Mouse (Mus musculus): ENCODE data around the gene Cd86. TPM values are rescaled to one million over a fixed set of nuclear protein-coding genes. Genes with fewer than 3 reads are reported as not detected.

Gene Cd86
- 1 to 10 TPM; 1.7 to 1.9 TPM for total RNA-seq (2021)

GRCm38 (mm10) chr16:36665782-36666181 is at the start of gene Cd86:
Gene Cd86, minus strand, starts transcription at chr16:36666081.
- DNase-seq (ENCODE audit: low spot score in 2 of 2) = peak in 1 of 2 experiments; percentile 18
- intact Hi-C loops (cut with DNase I) = no loop called here

DNA sequence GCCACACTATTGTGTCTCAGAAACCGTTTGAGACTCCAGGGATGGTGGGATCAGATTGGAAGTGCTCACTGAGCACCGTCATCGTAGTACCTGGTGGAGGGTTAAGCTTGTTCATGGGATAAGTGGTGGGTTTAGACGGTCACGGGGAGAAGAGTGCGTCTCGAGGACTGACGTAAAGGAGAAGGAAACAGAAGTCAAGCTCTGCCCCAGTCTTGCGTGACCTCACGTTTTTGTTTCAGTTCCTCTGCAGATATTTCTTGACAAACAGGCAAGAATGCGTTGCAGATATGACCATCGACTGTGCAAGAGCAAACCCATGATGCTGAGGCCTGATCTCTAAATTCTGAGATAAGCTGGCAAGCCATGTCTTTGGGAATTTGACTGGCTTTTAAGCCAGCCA is 45.9 kb upstream of the Cd86 start:
- DNase-seq (ENCODE audit: low spot score in 2 of 2) = no peak
- intact Hi-C loops (cut with DNase I) = no loop called here

GRCm38 (mm10) chr16:36710794-36711193 is 44.9 kb upstream of the Cd86 start:
- no peak for DNase-seq (ENCODE audit: low spot score in 2 of 2)
- intact Hi-C loops (cut with DNase I) = no loop called here

DNA sequence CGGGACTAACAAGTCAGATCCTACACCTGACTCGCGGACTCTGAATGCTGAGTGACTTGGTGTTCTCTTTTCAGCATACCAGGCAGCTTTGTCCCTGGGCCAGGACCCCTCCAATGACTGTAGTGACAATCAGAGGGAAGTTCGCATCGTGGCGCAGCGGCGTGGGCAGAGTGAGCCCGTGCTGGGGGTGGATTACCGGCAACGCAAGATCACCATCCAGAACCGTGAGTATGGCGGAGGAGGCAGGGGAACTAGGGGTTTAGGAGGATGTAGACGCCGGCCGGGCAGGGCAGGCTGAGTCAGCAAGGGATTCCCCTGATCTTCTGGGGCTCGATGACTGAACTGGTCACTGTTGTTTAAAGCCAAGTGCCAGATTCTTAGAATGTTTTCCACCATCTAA is 43.5 kb upstream of the Cd86 start:
- DNase-seq (ENCODE audit: low spot score in 2 of 2) = no peak
- intact Hi-C loops (cut with DNase I) = no loop called here

- no peak for DNase-seq (ENCODE audit: low spot score in 2 of 2)
- intact Hi-C loops (cut with DNase I) = no loop called here
These were observed 42.9 kb upstream of the Cd86 start for GRCm38 (mm10) chr16:36708751-36709150.

GRCm38 (mm10) chr16:36707702-36708423 is 42.0 kb upstream of the Cd86 start:
- no peak for DNase-seq (ENCODE audit: low spot score in 2 of 2)
- intact Hi-C loops (cut with DNase I) = no loop called here

DNA sequence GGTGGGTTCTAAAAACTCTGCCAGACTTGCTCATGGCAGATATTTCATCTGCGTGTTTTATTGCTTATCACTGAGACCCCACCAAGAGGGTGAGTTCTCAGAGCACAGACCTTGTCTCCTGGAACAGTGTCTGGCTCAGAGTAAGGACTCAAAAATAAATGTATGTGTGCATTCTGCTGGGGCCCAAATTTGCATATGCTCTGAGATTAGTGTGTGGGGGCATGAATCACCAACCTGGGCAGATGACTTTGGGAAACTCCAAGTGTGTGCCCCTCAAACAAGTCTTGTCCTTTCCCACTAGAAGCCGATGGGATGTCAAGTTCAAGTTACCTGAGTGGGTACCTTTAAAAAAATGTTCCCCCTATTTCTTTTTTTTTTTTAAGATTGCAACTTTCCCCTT is 34.6 kb upstream of the Cd86 start:
- DNase-seq (ENCODE audit: low spot score in 2 of 2) = no peak
- intact Hi-C loops (cut with DNase I) = no loop called here

DNA sequence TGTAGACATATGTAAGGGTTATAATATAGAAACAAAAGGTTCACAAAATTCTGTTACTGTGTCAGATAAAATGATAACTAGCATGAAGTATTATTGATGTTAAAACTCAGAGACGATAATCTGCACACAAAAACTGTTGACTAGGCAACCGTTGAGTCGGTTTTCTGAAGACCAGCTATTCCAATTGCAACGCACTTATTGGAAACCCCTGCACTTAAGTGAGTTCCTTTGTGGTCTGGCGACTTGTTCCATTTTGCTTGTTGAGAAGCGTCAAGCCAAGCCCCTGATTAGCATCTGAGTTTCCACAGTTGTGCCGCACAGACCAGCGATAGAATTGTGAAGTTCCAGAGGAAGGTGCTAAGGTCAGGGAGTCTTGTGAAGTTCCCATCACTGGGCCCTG is 31.4 kb upstream of the Cd86 start:
- intact Hi-C loops (cut with DNase I) = no loop called here

DNA sequence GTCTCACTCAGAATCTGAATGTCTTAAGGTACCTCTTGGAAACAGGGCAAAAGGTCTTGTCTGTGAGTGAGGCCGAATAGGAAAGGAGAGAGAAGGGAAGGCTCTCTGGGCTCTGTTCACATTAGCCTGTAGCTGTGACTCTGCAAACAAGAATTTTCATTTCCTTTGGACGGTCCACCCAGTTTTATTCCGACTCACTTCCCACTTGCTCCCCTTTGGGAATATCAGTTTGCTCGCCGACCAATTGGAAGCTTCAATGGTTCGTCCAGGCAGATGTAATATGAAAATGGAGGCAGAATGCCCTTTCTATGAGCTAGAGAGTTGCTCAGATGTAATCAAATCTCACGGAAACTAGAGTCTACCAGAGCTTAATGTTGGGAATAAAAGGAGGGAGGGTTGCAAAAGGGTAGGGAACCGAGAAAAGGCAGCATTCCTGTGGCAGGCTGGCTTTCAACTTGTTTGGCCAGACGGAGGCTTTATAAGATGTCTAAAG is 29.0 kb upstream of the Cd86 start:
- intact Hi-C loops (cut with DNase I) = no loop called here
- DNase-seq (ENCODE audit: low spot score in 2 of 2) = no peak

More for the DNA sequence above, 31.4 kb upstream of the Cd86 start:
- no peak for DNase-seq (ENCODE audit: low spot score in 2 of 2)

- no peak for DNase-seq (ENCODE audit: low spot score in 2 of 2)
- intact Hi-C loops (cut with DNase I) = no loop called here
These were observed 28.0 kb upstream of the Cd86 start, which contains the start of gene Ildr1 for GRCm38 (mm10) chr16:36693818-36694413. Gene Ildr1, plus strand, starts transcription at chr16:36693978.

- intact Hi-C loops (cut with DNase I) = no loop called here
These were observed 25.6 kb upstream of the Cd86 start for GRCm38 (mm10) chr16:36691484-36691883.

DNA sequence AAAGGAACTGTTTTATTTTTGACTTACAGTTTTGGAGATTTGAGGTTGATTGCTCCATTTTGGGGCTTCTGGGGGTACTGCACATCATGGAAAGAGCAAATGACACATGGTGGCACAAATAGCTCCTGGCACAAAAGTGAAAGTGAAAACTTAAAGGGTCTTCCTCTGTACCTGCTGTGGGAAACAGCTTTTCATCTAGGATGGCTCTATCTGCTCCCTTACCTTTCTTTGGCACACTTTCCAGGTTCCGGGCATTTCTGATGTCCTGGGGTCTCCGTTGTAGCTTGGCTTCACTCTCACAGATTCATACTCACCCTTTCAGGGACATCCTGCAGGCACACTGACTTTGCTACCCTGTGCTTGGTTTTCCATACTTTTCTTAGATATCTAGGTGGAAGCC is 22.2 kb upstream of the Cd86 start:
- intact Hi-C loops (cut with DNase I) = no loop called here
- no peak for DNase-seq (ENCODE audit: low spot score in 2 of 2)

More at GRCm38 (mm10) chr16:36691484-36691883, 25.6 kb upstream of the Cd86 start:
- DNase-seq (ENCODE audit: low spot score in 2 of 2) = no peak

GRCm38 (mm10) chr16:36684325-36684918 is 18.5 kb upstream of the Cd86 start:
- intact Hi-C loops (cut with DNase I) = no loop called here
- peak in 1 of 2 experiments; percentile 25 for DNase-seq (ENCODE audit: low spot score in 2 of 2)

GRCm38 (mm10) chr16:36681829-36682228 is 15.9 kb upstream of the Cd86 start:
- no peak for DNase-seq (ENCODE audit: low spot score in 2 of 2)
- intact Hi-C loops (cut with DNase I) = no loop called here

DNA sequence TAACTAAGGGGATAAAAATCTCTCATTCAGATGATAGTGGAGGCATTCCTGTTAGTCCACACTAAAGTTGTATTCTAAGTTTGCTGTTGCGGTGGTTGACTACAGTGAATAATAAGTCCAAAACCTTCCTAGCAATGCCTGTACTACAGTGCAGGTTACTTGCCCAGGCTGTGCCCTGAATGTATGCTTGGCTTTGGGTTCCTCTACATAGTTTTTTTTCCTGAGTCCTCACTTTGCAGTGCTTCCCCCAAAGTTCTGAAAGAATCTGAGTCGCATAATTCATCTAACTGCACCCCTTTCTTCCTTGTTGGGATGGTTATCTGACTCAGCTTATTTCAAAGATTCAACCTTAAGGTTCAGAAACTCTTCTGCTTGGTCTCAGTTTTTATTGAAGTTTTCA is 10.0 kb upstream of the Cd86 start:
- intact Hi-C loops (cut with DNase I) = no loop called here
- no peak for DNase-seq (ENCODE audit: low spot score in 2 of 2)

DNA sequence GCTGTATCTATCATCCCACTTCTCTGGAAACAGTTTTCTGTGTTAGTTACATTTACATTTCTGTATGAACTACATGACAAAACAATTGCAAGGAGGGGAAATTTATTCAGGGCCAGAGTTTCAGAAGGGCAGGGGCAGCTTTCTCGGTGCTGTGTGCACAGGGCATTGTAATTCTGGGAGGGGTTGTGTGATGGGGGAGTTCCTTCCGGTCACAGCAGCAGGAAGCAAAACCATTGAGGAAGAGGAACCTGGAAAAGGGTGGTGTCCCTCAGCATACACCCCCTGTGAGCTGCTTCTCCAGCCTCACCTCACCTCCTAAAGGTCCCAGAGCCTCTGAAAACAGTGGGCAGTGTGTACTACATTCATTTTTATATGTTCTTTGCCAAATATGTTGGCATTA is 9.4 kb upstream of the Cd86 start:
- DNase-seq (ENCODE audit: low spot score in 2 of 2) = no peak
- intact Hi-C loops (cut with DNase I) = no loop called here

- no peak for DNase-seq (ENCODE audit: low spot score in 2 of 2)
- intact Hi-C loops (cut with DNase I) = no loop called here
These were observed 8.8 kb upstream of the Cd86 start for GRCm38 (mm10) chr16:36674457-36675204.

DNA sequence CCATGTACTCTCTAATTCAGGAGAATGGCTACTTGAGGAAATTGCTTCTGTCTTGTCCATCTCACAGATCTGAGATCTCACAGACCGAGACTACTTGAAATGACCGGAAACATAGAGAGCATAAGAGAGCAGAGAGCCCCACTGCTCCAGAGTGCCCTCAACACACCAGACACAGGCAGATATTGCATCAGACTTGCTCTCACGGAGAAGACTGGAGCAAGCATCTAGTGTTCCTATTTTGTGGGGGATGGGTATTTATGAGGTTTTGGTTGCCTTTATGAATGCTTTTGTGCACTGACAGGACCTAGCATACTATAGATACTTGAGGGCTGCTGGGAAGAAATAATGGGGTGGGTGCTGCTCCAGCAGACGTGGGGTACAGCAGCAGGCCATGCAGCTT is 7.3 kb upstream of the Cd86 start:
- intact Hi-C loops (cut with DNase I) = no loop called here
- DNase-seq (ENCODE audit: low spot score in 2 of 2) = no peak

- DNase-seq (ENCODE audit: low spot score in 2 of 2) = no peak
- intact Hi-C loops (cut with DNase I) = no loop called here
These were observed 4.7 kb upstream of the Cd86 start for GRCm38 (mm10) chr16:36670590-36670989.

GRCm38 (mm10) chr16:36666448-36667017 is 652 bp upstream of the Cd86 start:
- no peak for DNase-seq (ENCODE audit: low spot score in 2 of 2)
- intact Hi-C loops (cut with DNase I) = no loop called here
